Mouse (Mus musculus): ENCODE results near the gene Cdc25b.

The Cdc25b gene

DNA sequence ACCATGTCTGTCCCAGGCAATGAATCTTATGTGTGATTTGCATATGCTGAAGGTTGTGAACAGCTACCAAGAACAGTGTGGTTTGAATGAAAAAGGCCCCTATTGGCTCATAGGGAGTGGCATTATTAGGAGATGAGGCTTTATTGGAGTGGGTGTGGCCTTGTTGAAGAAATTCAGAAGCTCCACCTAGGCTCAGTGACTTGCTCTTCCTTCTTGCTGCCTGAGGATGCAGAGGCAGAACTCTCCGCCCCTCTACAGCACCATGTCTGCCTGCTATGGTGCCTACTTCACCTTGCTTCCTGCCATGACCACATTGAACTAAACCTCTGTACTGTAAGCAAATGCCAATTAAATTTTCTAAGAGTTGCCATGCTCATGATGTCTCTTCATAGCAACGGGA lies 45.8 kb downstream of the Cdc25b start:
- DNase-seq, result no peak

DNA sequence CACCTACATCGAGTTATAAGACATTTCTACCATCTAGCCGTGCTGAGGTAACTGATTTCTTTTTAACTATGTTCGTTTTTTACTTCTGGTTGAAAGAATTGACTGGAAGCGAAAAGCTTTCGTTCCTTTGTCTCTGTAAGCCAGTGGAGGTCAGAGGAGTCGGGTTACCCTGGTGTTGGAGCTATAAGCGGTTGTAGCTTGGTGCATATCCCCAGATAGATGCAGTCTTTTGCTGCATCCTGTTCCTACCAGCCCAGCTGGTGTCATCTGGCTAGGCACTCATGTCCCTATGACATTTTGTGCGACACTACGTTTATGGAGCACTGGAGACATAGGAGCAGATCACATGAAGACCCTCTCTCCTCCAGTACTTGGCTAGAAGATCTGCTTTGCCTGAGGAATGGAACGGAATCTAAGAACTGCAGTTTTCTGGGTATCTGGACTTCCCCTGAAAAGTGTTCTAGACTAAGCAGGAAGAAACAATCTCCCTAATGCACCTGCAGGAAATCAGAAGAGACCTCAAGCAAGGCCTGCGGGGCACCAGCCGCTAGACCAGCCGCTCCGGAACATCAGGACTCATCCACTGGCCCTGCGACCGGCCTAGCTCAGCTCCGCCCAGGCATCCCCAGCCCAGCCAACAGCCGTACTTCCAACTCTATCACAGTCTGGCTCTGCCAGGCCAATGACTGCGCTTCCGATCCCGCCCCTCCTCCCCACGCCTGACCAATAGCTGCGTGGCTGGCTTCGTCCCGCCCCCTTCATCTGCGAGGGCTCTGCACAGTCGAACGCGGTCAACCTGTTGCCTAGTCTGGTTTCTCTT lies 46.8 kb downstream of the Cdc25b start, which contains the start of gene Mavs:
Mavs (plus strand) TSS at position 757 of the 820 bp plus-strand sequence.
- DNase-seq, result peak; percentile 90

DNA sequence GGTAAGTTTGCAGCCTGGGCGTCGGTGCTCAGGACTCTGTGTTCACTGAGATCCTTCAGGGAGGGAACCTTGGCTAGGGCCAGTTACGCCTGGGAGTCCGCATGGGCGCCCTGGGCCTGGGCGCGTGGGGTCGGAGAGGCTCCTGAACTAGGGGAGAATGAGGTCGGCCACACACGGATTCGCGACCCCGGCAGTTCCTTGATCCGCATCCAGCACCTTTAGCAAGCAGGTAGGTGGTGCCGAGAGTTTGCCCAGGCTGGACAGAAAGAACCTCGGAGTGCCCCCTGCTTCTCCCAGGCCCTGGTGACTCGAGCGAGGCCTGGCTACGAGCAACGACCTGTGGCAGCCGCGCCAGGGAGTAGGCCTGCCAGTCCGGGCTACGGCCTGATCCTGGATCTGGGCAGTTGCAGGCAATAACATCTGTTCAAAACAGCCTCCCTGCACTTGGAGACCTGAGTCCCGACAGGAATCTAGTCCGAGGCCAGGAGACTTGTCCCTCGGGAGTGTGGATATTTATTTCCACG lies 47.4 kb downstream of the Cdc25b start:
- no peak for DNase-seq

DNA sequence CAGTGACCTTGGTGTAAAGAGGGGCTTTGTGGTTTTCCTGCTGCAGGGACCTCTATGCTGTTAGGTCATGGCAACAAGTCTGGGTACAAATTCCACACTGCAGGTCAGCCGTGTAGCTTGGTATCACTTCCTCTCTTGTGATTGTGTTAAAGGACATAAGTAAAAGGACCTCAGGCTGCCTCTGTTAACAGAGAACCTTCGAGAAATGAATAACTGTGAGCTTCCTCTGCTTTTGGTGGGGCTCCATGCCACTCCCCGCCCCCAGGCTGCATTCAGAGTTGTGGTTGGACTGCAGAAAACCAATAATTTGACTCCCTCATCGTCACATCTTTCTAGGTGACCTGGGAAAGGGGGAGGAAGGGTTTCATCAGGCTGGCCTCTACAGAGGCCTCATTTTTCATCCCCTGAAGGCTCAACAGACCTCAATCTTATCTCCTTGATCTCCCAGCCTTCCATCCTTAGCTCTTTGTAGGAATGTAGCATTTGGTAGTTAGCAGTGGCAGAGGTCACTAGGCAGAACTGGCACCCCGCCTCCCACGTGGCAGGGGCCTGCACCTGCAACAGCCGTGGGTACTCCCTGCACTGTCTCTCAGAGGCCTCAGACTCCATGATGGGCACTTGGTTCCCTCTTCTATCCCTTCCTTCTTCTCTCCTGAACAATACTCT lies 48.4 kb downstream of the Cdc25b start:
- DNase-seq, result no peak

DNA sequence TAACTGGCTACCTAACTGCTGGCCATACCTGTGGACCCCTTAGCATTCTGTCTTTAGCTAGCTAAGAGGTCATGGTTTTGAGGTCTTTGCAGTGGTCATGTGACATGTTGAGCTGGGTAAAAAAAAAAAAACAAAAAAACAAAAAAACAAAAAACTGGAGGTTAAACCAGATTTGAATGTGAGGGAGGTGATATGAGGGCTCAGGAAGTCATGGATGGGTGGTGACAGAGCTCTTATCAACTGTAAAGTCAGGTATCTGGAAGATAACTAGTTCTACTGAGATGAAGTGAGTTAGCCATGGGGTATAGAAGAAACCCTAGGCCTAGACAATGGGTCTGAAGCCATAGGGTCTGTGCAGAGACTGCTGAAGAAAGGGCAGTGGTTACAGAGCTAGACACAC lies 55.4 kb downstream of the Cdc25b start:
- no peak for DNase-seq

DNA sequence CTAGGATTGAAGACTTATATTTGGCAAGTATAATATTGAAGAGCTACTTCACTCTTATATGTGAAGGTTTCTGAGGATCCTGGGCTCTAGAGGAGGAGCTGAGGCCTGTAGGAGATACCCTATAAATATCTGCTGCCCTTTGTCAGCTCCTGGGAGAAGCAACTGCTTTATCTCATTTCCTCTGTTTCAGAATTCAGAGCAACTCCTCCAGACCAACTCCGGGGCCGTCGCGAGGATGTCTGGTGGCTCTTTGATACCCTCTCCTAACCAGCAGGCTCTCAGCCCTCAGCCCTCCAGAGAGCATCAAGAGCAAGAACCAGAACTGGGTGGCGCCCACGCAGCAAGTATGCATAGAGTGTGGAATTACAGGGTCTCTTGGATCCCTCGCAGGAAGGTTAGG lies 56.2 kb downstream of the Cdc25b start:
- no peak for DNase-seq

Measured in right cerebral cortex, postnatal 14 days (tissue).